Mouse (Mus musculus): ENCODE measurements around the gene Olfr491. TPM values are rescaled to one million over a fixed set of nuclear protein-coding genes. Genes with fewer than 3 reads are reported as not detected.

The Olfr491 gene
- polyA plus RNA-seq (2017; shearing (Covaris generic)): not detected

GRCm38 (mm10) chr7:108313151-108313550 is at the start of gene Olfr491:
Olfr491 (plus strand) TSS chr7:108313451.

GRCm38 (mm10) chr7:108288834-108289233 is 24.4 kb upstream of the Olfr491 start, which contains the start of gene Olfr490:
Olfr490 (minus strand) TSS chr7:108288934.

GRCm38 (mm10) chr7:108323574-108323973 is 10.3 kb downstream of the Olfr491 start, which contains the start of gene Olfr492:
Olfr492 (minus strand) TSS chr7:108323674.

GRCm38 (mm10) chr7:108346879-108347278 is 33.6 kb downstream of the Olfr491 start, which contains the start of gene Olfr493:
Olfr493 (minus strand) TSS chr7:108346979.

GRCm38 (mm10) chr7:108365035-108365434 is 51.8 kb downstream of the Olfr491 start, which contains the start of gene Olfr494:
Olfr494 (plus strand) TSS chr7:108365335.

Other genes with a start within 250 kb of the Olfr491 start
- not detected for gene Olfr480, start 246.1 kb upstream of the Olfr491 start, polyA plus RNA-seq (2017; shearing (Covaris generic))
- not detected for gene Olfr481, start 233.6 kb upstream of the Olfr491 start, polyA plus RNA-seq (2017; shearing (Covaris generic))
- gene Olfr482, start 215.9 kb upstream of the Olfr491 start, polyA plus RNA-seq (2017; shearing (Covaris generic)): not detected
- gene Olfr483, start 212.6 kb upstream of the Olfr491 start, polyA plus RNA-seq (2017; shearing (Covaris generic)): not detected
- gene Olfr484, start 186.0 kb upstream of the Olfr491 start, polyA plus RNA-seq (2017; shearing (Covaris generic)): not detected
- gene Olfr485, start 153.6 kb upstream of the Olfr491 start, polyA plus RNA-seq (2017; shearing (Covaris generic)): not detected
- gene Olfr486, start 140.7 kb upstream of the Olfr491 start, polyA plus RNA-seq (2017; shearing (Covaris generic)): not detected
- gene Olfr487, start 98.8 kb upstream of the Olfr491 start, polyA plus RNA-seq (2017; shearing (Covaris generic)): not detected
- gene Olfr488, start 55.1 kb upstream of the Olfr491 start, polyA plus RNA-seq (2017; shearing (Covaris generic)): not detected
- gene Olfr490, start 24.5 kb upstream of the Olfr491 start, polyA plus RNA-seq (2017; shearing (Covaris generic)): not detected
- not detected for gene Olfr492, start 10.2 kb downstream of the Olfr491 start, polyA plus RNA-seq (2017; shearing (Covaris generic))
- gene Olfr493, start 33.5 kb downstream of the Olfr491 start, polyA plus RNA-seq (2017; shearing (Covaris generic)): not detected
- not detected for gene Olfr494, start 51.9 kb downstream of the Olfr491 start, polyA plus RNA-seq (2017; shearing (Covaris generic))
- gene Olfr495, start 79.7 kb downstream of the Olfr491 start, polyA plus RNA-seq (2017; shearing (Covaris generic)): not detected
- not detected for gene Olfr497, start 107.0 kb downstream of the Olfr491 start, polyA plus RNA-seq (2017; shearing (Covaris generic))
- not detected for gene Olfr498, start 151.9 kb downstream of the Olfr491 start, polyA plus RNA-seq (2017; shearing (Covaris generic))
- gene Olfr502, start 211.6 kb downstream of the Olfr491 start, polyA plus RNA-seq (2017; shearing (Covaris generic)): not detected
- gene Olfr503, start 231.1 kb downstream of the Olfr491 start, polyA plus RNA-seq (2017; shearing (Covaris generic)): not detected